Mouse (Mus musculus): ENCODE data around the gene Capn5. TPM values are rescaled to one million over a fixed set of nuclear protein-coding genes. Genes with fewer than 3 reads are reported as not detected.

Capn5 gene
- polyA plus RNA-seq, 1 experiment from 2014 or later, result 5.0 TPM

DNA sequence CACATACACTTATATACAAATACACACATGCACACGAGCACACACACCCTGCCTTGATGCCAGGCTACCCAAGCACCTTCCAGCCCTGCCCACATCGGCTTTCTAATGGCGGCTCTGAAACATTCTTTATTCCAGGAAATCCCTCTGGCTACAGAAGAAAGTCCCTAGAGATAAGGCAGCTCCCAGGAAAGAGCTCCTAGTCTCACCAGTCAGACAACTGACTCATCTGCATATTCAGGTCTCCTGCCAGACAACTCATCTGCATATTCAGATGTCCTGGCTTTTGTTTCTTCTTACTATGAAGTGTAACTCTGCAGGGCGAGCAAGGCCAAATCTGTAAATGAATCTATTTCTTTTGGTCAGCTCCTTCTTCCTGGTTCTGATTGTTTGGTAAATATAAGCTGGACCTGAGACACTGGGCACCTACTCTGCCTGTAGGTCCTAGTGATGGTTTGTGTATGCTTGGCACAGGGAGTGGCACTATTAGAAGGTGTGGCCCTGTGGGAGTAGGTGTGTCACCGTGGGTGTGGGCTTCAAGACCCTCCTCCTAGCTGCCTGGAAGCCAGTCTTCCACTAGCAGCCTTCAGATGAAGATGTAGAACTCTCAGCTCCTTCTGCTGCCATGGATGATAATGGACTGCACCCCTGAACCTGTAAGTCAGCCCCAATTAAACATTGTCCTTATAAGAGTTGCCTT is 20.3 kb downstream of the Capn5 start:
- H3K9me3 ChIP-seq, result no peaks in the 10 kb centered on the region
- H3K4me3 ChIP-seq, result no peak overlapping the region
- no peaks in the 10 kb centered on the region for H3K36me3 ChIP-seq
- peaks cover 21% of the 10 kb centered on the region for H3K4me1 ChIP-seq
- H3K27me3 ChIP-seq, result no peaks in the 10 kb centered on the region
- no peak overlapping the region for H3K4me2 ChIP-seq (replicated peaks)
- no peak for ATAC-seq (ENCODE audit: insufficient number of reproducible peaks, insufficient read depth, low FRiP score, low TSS enrichment)
- H3K27ac ChIP-seq, result no peak overlapping the region
- no peak overlapping the region for H3K9ac ChIP-seq
- 54% methylated on average over 5 of the region's 5 CpGs for WGBS

DNA sequence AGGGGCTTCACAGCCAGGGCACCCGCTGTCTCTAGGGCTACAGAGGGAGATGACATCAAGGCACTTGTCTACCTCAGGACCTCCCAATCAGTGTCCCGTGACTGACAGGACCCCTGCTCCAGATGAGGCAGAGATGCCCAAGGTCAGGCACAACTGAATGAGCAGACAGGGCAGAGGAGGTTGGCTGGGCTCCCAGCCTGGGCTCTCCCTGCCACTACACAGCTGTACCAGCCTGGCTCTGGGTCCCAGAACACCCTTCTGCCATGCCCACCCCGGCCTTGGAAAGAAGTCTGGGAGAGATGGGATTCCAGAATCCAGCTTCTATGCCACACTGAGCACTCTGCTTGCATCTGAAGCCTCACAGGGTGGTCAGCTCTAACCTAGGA is 21.8 kb downstream of the Capn5 start:
- H3K4me1 ChIP-seq, result peaks cover 24% of the 10 kb centered on the region
- no peak overlapping the region for H3K4me3 ChIP-seq
- H3K4me2 ChIP-seq (replicated peaks), result no peak overlapping the region
- H3K27me3 ChIP-seq, result no peaks in the 10 kb centered on the region
- ATAC-seq (ENCODE audit: insufficient number of reproducible peaks, insufficient read depth, low FRiP score, low TSS enrichment), result no peak
- no peaks in the 10 kb centered on the region for H3K9me3 ChIP-seq
- no peak overlapping the region for H3K27ac ChIP-seq
- WGBS, result 78% methylated on average over 3 of the region's 3 CpGs
- H3K36me3 ChIP-seq, result no peaks in the 10 kb centered on the region
- H3K9ac ChIP-seq, result no peak overlapping the region

DNA sequence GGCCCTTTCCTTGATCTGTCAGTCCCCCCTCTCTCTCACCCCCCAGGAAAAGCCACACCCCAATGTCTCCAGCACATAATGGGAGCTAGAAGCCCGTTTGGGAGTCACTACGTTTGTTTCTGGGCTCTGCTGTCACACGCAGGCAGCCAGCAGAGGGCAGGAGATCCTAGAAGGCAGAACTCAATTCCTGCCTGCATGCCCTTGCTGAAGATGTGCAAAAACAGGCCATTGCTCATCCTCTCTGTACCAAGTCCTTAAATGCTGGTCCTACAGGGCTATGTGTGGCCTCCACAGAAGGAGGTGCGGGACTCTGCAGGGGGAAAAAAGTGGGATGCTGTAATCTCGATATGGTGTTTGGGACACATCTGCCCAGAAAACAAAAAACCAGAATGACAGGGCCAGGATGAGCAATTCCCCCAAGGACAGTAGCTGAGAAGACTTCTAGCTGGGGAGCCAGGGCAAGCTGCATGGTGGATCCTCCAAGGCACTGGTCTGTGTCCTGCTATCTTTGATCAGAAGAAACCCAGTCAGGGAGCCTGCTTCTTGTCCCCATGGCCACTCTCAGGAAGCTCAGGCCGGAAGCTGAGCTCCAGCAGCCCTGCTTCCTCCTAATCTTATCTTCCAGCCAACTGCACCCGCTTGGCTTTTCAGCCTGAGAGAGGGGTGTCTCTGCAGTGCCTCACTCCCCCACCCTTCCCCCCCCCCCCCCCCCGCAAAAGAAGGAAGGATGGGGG is 22.4 kb downstream of the Capn5 start:
- WGBS, result 35% methylated on average over 7 of the region's 8 CpGs
- Histone ChIP-seq H3K27ac (no peak overlapping the region), H3K4me1 (peaks cover 22% of the 10 kb centered on the region)

DNA sequence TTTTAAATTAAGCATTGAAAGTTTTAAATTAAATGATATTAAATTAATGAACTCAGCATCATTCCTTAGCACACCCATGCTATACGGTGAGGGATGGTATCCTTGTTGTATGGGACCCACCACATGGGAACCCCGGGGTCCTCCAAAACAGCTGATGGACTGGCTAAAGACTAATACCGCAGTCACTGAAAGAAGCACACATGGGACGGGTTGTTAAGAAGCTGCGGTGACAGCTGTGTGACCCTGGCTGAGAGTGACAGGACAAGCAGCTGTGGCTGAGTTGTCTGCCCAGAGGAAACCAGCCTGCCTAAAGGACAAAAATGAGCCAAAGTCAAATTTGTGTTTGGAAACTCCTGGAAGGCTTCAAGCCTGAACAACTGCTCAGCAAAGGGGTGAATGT is 24.2 kb downstream of the Capn5 start:
- no peak overlapping the region for H3K27ac ChIP-seq
- H3K4me1 ChIP-seq, result peaks cover 17% of the 10 kb centered on the region; the same call in 1 of the 2 replicates
- no peaks in the 10 kb centered on the region for H3K9me3 ChIP-seq
- ATAC-seq (ENCODE audit: insufficient number of reproducible peaks, insufficient read depth, low FRiP score, low TSS enrichment), result no peak
- no peaks in the 10 kb centered on the region for H3K27me3 ChIP-seq
- H3K4me2 ChIP-seq (replicated peaks), result no peak overlapping the region
- no peaks in the 10 kb centered on the region for H3K36me3 ChIP-seq
- H3K9ac ChIP-seq, result no peak overlapping the region
- no peak overlapping the region for H3K4me3 ChIP-seq
- 72% methylated on average over 5 of the region's 5 CpGs for WGBS

More for the DNA sequence above, 22.4 kb downstream of the Capn5 start:
- no peak overlapping the region for H3K9ac ChIP-seq
- no peaks in the 10 kb centered on the region for H3K27me3 ChIP-seq
- no peaks in the 10 kb centered on the region for H3K36me3 ChIP-seq
- no peak overlapping the region for H3K4me2 ChIP-seq (replicated peaks)
- ATAC-seq (ENCODE audit: insufficient number of reproducible peaks, insufficient read depth, low FRiP score, low TSS enrichment), result 0 out of 2 replicates have a peak, but pooled peaks have one; percentile 9
- no peaks in the 10 kb centered on the region for H3K9me3 ChIP-seq
- H3K4me3 ChIP-seq, result no peak overlapping the region

DNA sequence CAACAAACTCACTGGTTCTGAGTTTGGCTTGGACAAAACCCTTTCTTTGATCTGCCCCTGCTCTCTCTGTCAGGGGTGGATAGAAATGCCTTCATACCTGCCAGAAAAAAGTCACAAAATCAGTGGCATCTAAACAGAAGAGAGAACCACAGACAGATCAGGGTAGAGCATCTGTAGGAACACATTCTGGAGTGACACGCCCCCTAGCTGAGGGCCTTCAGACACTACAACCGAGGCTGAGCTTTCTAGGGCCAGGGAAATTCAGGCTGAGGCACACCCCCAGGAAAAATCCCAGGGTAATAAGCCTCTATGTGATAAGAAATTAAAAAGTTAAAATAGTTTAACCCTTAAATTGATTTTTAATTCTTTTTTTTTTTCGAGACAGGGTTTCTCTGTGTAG is 24.7 kb downstream of the Capn5 start:
- no peak overlapping the region for H3K4me3 ChIP-seq
- H3K27ac ChIP-seq, result no peak overlapping the region
- no peak for ATAC-seq (ENCODE audit: insufficient number of reproducible peaks, insufficient read depth, low FRiP score, low TSS enrichment)
- H3K9ac ChIP-seq, result no peak overlapping the region
- WGBS, result 29% methylated on average over 3 of the region's 3 CpGs
- H3K36me3 ChIP-seq, result no peaks in the 10 kb centered on the region
- no peak overlapping the region for H3K4me2 ChIP-seq (replicated peaks)
- no peaks in the 10 kb centered on the region for H3K9me3 ChIP-seq
- H3K27me3 ChIP-seq, result no peaks in the 10 kb centered on the region
- H3K4me1 ChIP-seq, result peaks cover 14% of the 10 kb centered on the region; the same call in 1 of the 2 replicates

DNA sequence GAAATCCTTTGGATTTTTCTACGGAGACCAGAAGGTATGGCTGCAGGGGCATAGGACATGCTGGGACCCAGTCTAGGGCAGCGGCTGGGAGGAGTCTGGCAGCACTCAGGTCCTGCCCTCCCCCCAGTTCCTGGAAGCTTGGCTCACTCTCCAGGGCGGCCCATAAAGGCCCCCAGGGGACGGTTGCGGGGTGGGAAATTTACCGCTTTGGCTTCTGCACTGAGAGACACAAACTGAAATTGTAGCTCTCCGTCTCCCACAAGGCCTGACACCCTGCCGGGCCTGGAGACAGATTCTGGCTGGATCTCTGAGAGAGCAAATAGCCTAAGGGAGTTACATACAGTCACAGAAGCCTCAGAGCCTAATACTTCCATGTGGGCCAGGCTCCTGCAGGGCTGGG is 25.7 kb downstream of the Capn5 start:
- Histone ChIP-seq H3K27ac (no peak overlapping the region), H3K4me1 (peaks cover 14% of the 10 kb centered on the region; the same call in 1 of the 2 replicates)
- 45% methylated on average over 8 of the region's 8 CpGs for WGBS

DNA sequence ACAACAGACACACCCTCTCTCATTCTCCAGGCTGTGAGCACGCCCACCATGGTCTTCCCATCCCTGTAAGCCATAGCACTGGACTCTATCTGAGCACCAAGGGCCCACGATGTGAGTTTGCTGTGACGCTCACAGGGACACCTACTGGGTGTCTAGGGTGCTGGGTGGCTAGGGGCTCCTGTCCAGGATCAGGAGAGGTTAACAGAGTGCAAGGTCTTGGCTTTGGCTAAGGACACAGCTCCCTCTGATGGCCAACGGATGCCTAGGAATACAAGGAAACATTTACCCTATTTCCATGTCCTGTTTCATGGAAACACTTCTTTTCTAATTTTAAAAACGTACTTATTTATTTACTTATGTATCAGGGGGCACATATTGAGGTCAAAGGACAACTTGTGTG is 27.5 kb downstream of the Capn5 start:
- no peaks in the 10 kb centered on the region for H3K9me3 ChIP-seq
- WGBS, result 60% methylated on average over 5 of the region's 5 CpGs
- H3K9ac ChIP-seq, result no peak overlapping the region
- no peak overlapping the region for H3K27ac ChIP-seq
- no peak overlapping the region for H3K4me3 ChIP-seq
- no peaks in the 10 kb centered on the region for H3K36me3 ChIP-seq
- H3K27me3 ChIP-seq, result no peaks in the 10 kb centered on the region
- ATAC-seq (ENCODE audit: insufficient number of reproducible peaks, insufficient read depth, low FRiP score, low TSS enrichment), result no peak
- H3K4me1 ChIP-seq, result peaks cover 14% of the 10 kb centered on the region; the same call in 1 of the 2 replicates
- H3K4me2 ChIP-seq (replicated peaks), result no peak overlapping the region

More for the DNA sequence above, 25.7 kb downstream of the Capn5 start:
- H3K4me2 ChIP-seq (replicated peaks), result no peak overlapping the region
- no peaks in the 10 kb centered on the region for H3K27me3 ChIP-seq
- H3K36me3 ChIP-seq, result no peaks in the 10 kb centered on the region
- no peaks in the 10 kb centered on the region for H3K9me3 ChIP-seq
- ATAC-seq (ENCODE audit: insufficient number of reproducible peaks, insufficient read depth, low FRiP score, low TSS enrichment), result no peak
- H3K9ac ChIP-seq, result no peak overlapping the region
- no peak overlapping the region for H3K4me3 ChIP-seq

DNA sequence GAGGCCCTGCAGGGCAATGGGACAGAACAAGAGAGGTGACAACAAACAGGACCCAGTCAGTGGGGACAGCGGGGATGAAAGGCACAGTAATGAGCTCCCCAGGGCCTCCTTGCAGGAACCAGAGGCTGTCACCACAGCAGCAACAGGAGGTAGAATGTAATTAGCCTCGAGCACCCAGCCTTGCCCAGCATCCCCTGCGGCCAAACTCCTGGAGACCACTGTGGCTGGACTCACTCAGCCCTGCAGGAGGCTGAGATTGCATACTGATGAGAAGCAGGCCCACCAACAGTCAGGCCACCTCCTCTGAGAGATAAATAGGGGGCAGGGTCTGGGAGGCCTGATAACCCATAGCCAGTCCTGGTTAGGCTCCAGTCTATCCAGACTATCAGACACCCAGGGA is 28.3 kb downstream of the Capn5 start:
- Histone ChIP-seq H3K4me3 (no peak overlapping the region), H3K36me3 (no peaks in the 10 kb centered on the region), H3K4me1 (peaks cover 14% of the 10 kb centered on the region; the same call in 1 of the 2 replicates), H3K27me3 (no peaks in the 10 kb centered on the region), H3K4me2 (replicated peaks) (no peak overlapping the region), H3K9me3 (no peaks in the 10 kb centered on the region), H3K27ac (no peak overlapping the region), H3K9ac (no peak overlapping the region)
- ATAC-seq (ENCODE audit: insufficient number of reproducible peaks, insufficient read depth, low FRiP score, low TSS enrichment), result no peak
- 10% methylated on average over 3 of the region's 3 CpGs for WGBS

DNA sequence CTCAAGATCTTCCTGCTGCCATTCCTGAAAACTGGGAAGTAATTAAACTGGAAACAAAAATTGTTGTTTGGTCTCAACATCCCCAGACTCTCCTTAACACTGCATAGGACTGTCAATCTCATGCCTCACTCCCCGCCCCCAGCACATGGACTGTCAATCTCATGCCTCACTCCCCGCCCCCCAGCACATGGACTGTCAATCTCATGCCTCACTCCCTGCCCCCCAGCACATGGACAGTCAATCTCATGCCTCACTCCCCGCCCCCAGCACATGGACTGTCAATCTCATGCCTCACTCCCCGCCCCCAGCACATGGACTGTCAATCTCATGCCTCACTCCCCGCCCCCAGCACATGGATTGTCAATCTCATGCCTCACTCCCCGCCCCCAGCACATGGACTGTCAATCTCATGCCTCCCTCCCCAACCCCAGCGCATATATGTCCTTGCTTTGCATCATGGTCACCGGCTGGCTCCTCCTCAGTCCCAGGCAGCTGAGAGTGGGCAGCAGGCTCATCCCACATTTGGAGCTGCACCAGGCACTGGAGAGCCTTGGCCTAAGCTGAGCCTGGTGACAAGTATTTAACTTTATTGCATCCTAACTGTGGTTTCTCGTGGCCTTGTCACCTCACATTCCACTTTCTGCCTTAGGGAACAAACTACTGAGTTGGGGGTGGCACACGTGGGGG is 29.2 kb downstream of the Capn5 start:
- no peak overlapping the region for H3K4me3 ChIP-seq
- H3K4me1 ChIP-seq, result peaks cover 14% of the 10 kb centered on the region; the same call in 1 of the 2 replicates
- H3K36me3 ChIP-seq, result no peaks in the 10 kb centered on the region
- no peaks in the 10 kb centered on the region for H3K9me3 ChIP-seq
- WGBS, result 68% methylated on average over 10 of the region's 10 CpGs
- H3K4me2 ChIP-seq (replicated peaks), result no peak overlapping the region
- no peaks in the 10 kb centered on the region for H3K27me3 ChIP-seq
- H3K9ac ChIP-seq, result no peak overlapping the region
- no peak overlapping the region for H3K27ac ChIP-seq
- ATAC-seq (ENCODE audit: insufficient number of reproducible peaks, insufficient read depth, low FRiP score, low TSS enrichment), result no peak

DNA sequence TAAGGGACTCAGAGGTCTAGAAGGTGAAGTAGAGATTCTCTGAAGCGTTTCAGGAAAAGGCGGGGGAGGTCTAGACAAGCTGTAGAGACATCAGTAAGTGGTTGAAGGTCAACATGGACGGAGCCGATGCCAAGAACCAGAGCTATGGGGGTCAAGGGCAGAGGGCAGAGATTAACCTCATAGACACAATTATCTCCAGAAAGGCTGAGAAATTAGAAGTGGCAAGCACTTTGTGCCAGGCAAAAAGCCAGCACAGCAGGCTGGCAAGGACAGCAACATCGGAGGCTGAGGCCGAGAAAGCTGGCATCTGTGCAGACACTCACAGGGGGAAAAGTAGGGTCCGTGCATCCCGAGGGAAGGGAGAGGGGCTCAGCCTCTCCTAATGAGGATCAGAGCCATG is 30.3 kb downstream of the Capn5 start:
- Histone ChIP-seq H3K9ac (no peak overlapping the region), H3K36me3 (no peaks in the 10 kb centered on the region), H3K4me1 (peaks cover 14% of the 10 kb centered on the region; the same call in 1 of the 2 replicates), H3K27me3 (no peaks in the 10 kb centered on the region), H3K27ac (no peak overlapping the region), H3K4me2 (replicated peaks) (no peak overlapping the region), H3K9me3 (no peaks in the 10 kb centered on the region), H3K4me3 (no peak overlapping the region)
- no peak for ATAC-seq (ENCODE audit: insufficient number of reproducible peaks, insufficient read depth, low FRiP score, low TSS enrichment)
- 76% methylated on average over 8 of the region's 8 CpGs for WGBS

DNA sequence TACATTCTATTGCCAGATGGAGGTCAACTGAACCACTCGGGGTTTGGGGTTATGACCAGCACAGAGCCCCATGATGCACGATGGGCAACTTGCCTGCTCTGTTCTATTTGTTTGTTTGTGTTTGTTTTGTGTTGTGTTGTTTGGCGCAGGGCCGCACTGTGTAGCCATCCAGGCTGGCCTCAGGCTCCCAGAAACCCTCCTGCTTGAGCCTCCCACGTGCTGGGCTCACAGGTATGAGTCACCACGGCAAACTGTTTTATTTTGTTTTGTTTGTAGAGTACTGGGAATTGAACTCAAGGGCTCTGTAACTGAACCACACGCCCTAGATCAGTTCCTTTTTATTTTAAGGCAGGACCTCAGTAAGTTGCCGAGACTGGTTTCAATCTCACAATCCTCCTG is 31.6 kb downstream of the Capn5 start:
- WGBS, result 68% methylated on average over 8 of the region's 8 CpGs

More for the DNA sequence above, 31.6 kb downstream of the Capn5 start:
- Histone ChIP-seq H3K4me1 (peaks cover 9% of the 10 kb centered on the region; the same call in 1 of the 2 replicates), H3K27ac (no peak overlapping the region), H3K9me3 (no peaks in the 10 kb centered on the region), H3K4me2 (replicated peaks) (no peak overlapping the region), H3K36me3 (no peaks in the 10 kb centered on the region), H3K9ac (no peak overlapping the region), H3K4me3 (no peak overlapping the region), H3K27me3 (no peaks in the 10 kb centered on the region)
- ATAC-seq (ENCODE audit: insufficient number of reproducible peaks, insufficient read depth, low FRiP score, low TSS enrichment), result no peak
